Mouse (Mus musculus): Measurements from ENCODE around the gene D730048I06Rik. TPM values are rescaled to one million over a fixed set of nuclear protein-coding genes. Genes with fewer than 3 reads are reported as not detected.

The D730048I06Rik gene
- polyA plus RNA-seq (2012; rRNA removed): not detected in 2 replicates

GRCm38 (mm10) chr9:35790001-35790400 lies at the start of gene D730048I06Rik, which contains the start of gene Gm27235:
Gene D730048I06Rik, minus strand, starts transcription at chr9:35790112.
Gene Gm27235, minus strand, starts transcription at chr9:35790101.

GRCm38 (mm10) chr9:35778009-35778408 lies 11.9 kb downstream of the D730048I06Rik start, which contains the start of gene Gm17727:
Gene Gm17727, minus strand, starts transcription at chr9:35778109.

GRCm38 (mm10) chr9:35740749-35741148 lies 49.2 kb downstream of the D730048I06Rik start, which contains the start of gene Gm17677:
Gene Gm17677, plus strand, starts transcription at chr9:35741049.

Other genes starting within 250 kb of the D730048I06Rik start
- gene Ddx25, start 231.6 kb downstream of the D730048I06Rik start, polyA plus RNA-seq (2012; rRNA removed): 16.9 and 17.4 TPM in 2 replicates
- gene Pus3, start 231.5 kb downstream of the D730048I06Rik start, polyA plus RNA-seq (2012; rRNA removed): 15.5 and 17.2 TPM in 2 replicates
- gene Pate2, start 219.8 kb downstream of the D730048I06Rik start, polyA plus RNA-seq (2012; rRNA removed): 1.4 TPM in 2 replicates
- 12.1 and 12.5 TPM in 2 replicates for gene Hyls1, start 219.7 kb downstream of the D730048I06Rik start, polyA plus RNA-seq (2012; rRNA removed)
- gene Pate4, start 178.2 kb downstream of the D730048I06Rik start, polyA plus RNA-seq (2012; rRNA removed): not detected in 2 replicates
- gene Pate3, start 141.9 kb downstream of the D730048I06Rik start, polyA plus RNA-seq (2012; rRNA removed): not detected in 2 replicates
- gene Pate1, start 102.7 kb downstream of the D730048I06Rik start, polyA plus RNA-seq (2012; rRNA removed): not detected in 2 replicates
- not detected in 2 replicates for gene Gm17677, start 49.1 kb downstream of the D730048I06Rik start, polyA plus RNA-seq (2012; rRNA removed)
- gene Gm17727, start 12.0 kb downstream of the D730048I06Rik start, polyA plus RNA-seq (2012; rRNA removed): not detected in 2 replicates
- not detected in 2 replicates for gene Gm27235, start within 50 bp of the D730048I06Rik start, polyA plus RNA-seq (2012; rRNA removed)
- not detected in 2 replicates for gene 9230110F15Rik, start 54.0 kb upstream of the D730048I06Rik start, polyA plus RNA-seq (2012; rRNA removed)
- not detected in 2 replicates for gene 9230113P08Rik, start 118.3 kb upstream of the D730048I06Rik start, polyA plus RNA-seq (2012; rRNA removed)

Measured in central nervous system, embryonic 18 days (tissue).